ENCODE assay signal across 15 mouse cellular contexts in genomic region chr10:80087483-80087882, GRCm38 (mm10). TPM values are rescaled to one million over a fixed set of nuclear protein-coding genes. Genes with fewer than 3 reads are reported as not detected.
DNase-seq lines count a peak whose midpoint lies in the region; ATAC-seq and TF ChIP-seq lines count a peak whose summit lies in the region.
"Had no signal": no experiment of that assay in that cellular context is flagged by ENCODE, and none has a peak within 500 bp of the region (broad histone marks: within the 10 kb centered on the region; RNA-seq: fewer than 3 reads in every experiment).

No protein-coding gene starts in this region.

- DNase-seq in limb, embryonic 10.5 days (ENCODE audit: low spot score) = no peak
- DNase-seq in liver, embryonic 13.5 days = no peak
- DNase-seq in frontal cortex, postnatal 25 days (ENCODE audit: low spot score in 2 of 2) = no peak
- DNase-seq in frontal cortex, postnatal 14 days (ENCODE audit: low spot score in 2 of 2) = no peak
- DNase-seq in thymus, adult 2 months = no peak
- DNase-seq: cerebellum, adult 8-10 months; kidney, adult 8-10 months; thymus, postnatal 4 days had no signal

- no peaks in the 10 kb centered on the region for H3K27me3 ChIP-seq in limb, embryonic 12.5 days
- no peaks in the 10 kb centered on the region for H3K27me3 ChIP-seq in limb, embryonic 10.5 days (ENCODE audit: low read depth, poor library complexity, severe bottlenecking)
- H3K27me3 ChIP-seq in liver, embryonic 13.5 days = no peaks in the 10 kb centered on the region
- no peaks in the 10 kb centered on the region for H3K27me3 ChIP-seq in thymus, adult 2 months (ENCODE audit: control insufficient read depth, insufficient read depth, low read length)
- H3K27me3 ChIP-seq: embryonic facial prominence, embryonic 12.5 days; forebrain, embryonic 15.5 days; hindbrain, embryonic 12.5 days; limb, embryonic 15.5 days had no signal

- 87% methylated on average over 8 of the region's 8 CpGs for WGBS in limb, embryonic 12.5 days
- WGBS in limb, embryonic 10.5 days = 93% methylated on average over 8 of the region's 8 CpGs
- WGBS in liver, embryonic 13.5 days (ENCODE audit: insufficient replicate concordance) = 62% methylated on average over 8 of the region's 8 CpGs
- WGBS in thymus, adult 2 months = 64% methylated on average over 8 of the region's 8 CpGs

- H3K4me2 ChIP-seq in limb, embryonic 12.5 days = no peak overlapping the region
- H3K4me2 ChIP-seq in liver, embryonic 13.5 days = no peak overlapping the region
- H3K4me2 ChIP-seq: embryonic facial prominence, embryonic 12.5 days; forebrain, embryonic 15.5 days; hindbrain, embryonic 12.5 days; limb, embryonic 15.5 days had no signal

- H3K4me1 ChIP-seq in limb, embryonic 12.5 days (replicated peaks) = no peaks in the 10 kb centered on the region
- H3K4me1 ChIP-seq in limb, embryonic 10.5 days = peaks cover 7% of the 10 kb centered on the region
- peaks cover 64% of the 10 kb centered on the region for H3K4me1 ChIP-seq in liver, embryonic 13.5 days (replicated peaks)
- H3K4me1 ChIP-seq in thymus, adult 2 months (replicated peaks; ENCODE audit: control insufficient read depth, insufficient read depth, low read length) = peaks cover 8% of the 10 kb centered on the region
- H3K4me1 ChIP-seq: embryonic facial prominence, embryonic 12.5 days had no signal

- no peaks in the 10 kb centered on the region for H3K9me3 ChIP-seq in limb, embryonic 12.5 days
- H3K9me3 ChIP-seq in limb, embryonic 10.5 days (replicated peaks) = no peaks in the 10 kb centered on the region
- no peaks in the 10 kb centered on the region for H3K9me3 ChIP-seq in liver, embryonic 13.5 days (replicated peaks)
- H3K9me3 ChIP-seq: embryonic facial prominence, embryonic 12.5 days; forebrain, embryonic 15.5 days; hindbrain, embryonic 12.5 days; limb, embryonic 15.5 days had no signal

- no peak for TF ChIP-seq POLR2A in thymus, adult 2 months (IDR thresholded peaks at IDR 0.05; ENCODE audit: control insufficient read depth, extremely low read depth, insufficient read depth, low read length, poor library complexity)

- TF ChIP-seq CTCF in thymus, adult 2 months (IDR thresholded peaks at IDR 0.05; ENCODE audit: borderline replicate concordance, control insufficient read depth, extremely low read depth, insufficient read depth, low read length, poor library complexity) = no peak

- no peak overlapping the region for H3K27ac ChIP-seq in limb, embryonic 12.5 days
- H3K27ac ChIP-seq in limb, embryonic 10.5 days = no peak overlapping the region
- peak overlapping the region; percentile 65 for H3K27ac ChIP-seq in liver, embryonic 13.5 days
- no peak overlapping the region for H3K27ac ChIP-seq in thymus, adult 2 months (ENCODE audit: control insufficient read depth, insufficient read depth, low read length)
- H3K27ac ChIP-seq: embryonic facial prominence, embryonic 12.5 days; forebrain, embryonic 15.5 days; hindbrain, embryonic 12.5 days; limb, embryonic 15.5 days had no signal

- no peak for ATAC-seq in limb, embryonic 12.5 days (ENCODE audit: insufficient number of reproducible peaks, insufficient read depth, low FRiP score, low TSS enrichment, low read depth)
- ATAC-seq in common myeloid progenitor, adult 5-6 weeks (replicated peaks; ENCODE audit: low read depth, poor library complexity, severe bottlenecking) = 0 out of 2 replicates have a peak, but pooled peaks have one; percentile 15
- ATAC-seq in liver, embryonic 13.5 days (ENCODE audit: low read depth) = no peak
- peak; percentile 42 for ATAC-seq in megakaryocyte progenitor cell, adult 5-6 weeks (replicated peaks; ENCODE audit: poor library complexity)
- ATAC-seq: forebrain, embryonic 15.5 days had no signal

- peak overlapping the region; percentile 34; the same call in 1 of the 2 replicates for H3K9ac ChIP-seq in limb, embryonic 12.5 days (replicated peaks)
- no peak overlapping the region for H3K9ac ChIP-seq in liver, embryonic 13.5 days
- H3K9ac ChIP-seq: embryonic facial prominence, embryonic 12.5 days; forebrain, embryonic 15.5 days; hindbrain, embryonic 12.5 days; limb, embryonic 15.5 days had no signal

- peaks cover 35% of the 10 kb centered on the region for H3K36me3 ChIP-seq in limb, embryonic 12.5 days
- H3K36me3 ChIP-seq in limb, embryonic 10.5 days = peaks cover 48% of the 10 kb centered on the region
- H3K36me3 ChIP-seq in liver, embryonic 13.5 days = peaks cover 44% of the 10 kb centered on the region
- H3K36me3 ChIP-seq in thymus, adult 2 months (ENCODE audit: control insufficient read depth, insufficient read depth, low read length) = peaks cover 22% of the 10 kb centered on the region

- no peak overlapping the region for H3K4me3 ChIP-seq in limb, embryonic 12.5 days (replicated peaks)
- no peak overlapping the region for H3K4me3 ChIP-seq in limb, embryonic 10.5 days
- H3K4me3 ChIP-seq in liver, embryonic 13.5 days (replicated peaks) = no peak overlapping the region
- no peak overlapping the region for H3K4me3 ChIP-seq in thymus, adult 2 months (ENCODE audit: control insufficient read depth, insufficient read depth, low read length)
- H3K4me3 ChIP-seq: embryonic facial prominence, embryonic 12.5 days; forebrain, embryonic 15.5 days; hindbrain, embryonic 12.5 days; limb, embryonic 15.5 days had no signal

RNA-seq across cellular contexts. Expression of gene Sbno2, which starts 17.9 kb away (rescaled TPM):
- polyA plus RNA-seq in limb, embryonic 12.5 days (2016; fragmentation: Nextera tagmentation; extraction: Ambion mirVana) = 13.9 and 14.4 TPM in 2 replicates
- 17.1 and 18.4 TPM in 2 replicates for polyA plus RNA-seq in limb, embryonic 10.5 days (2016; fragmentation: Nextera tagmentation; extraction: Ambion mirVana)
- total RNA-seq in common myeloid progenitor, adult 5-6 weeks (2017) = 16.2 and 22.3 TPM in 2 replicates
- 9.2 and 9.9 TPM in 2 replicates for polyA plus RNA-seq in liver, embryonic 13.5 days (2015; fragmentation: Nextera tagmentation; extraction: Ambion mirVana)
- total RNA-seq in megakaryocyte progenitor cell, adult 5-6 weeks (2015) = 16.9 and 19.5 TPM in 2 replicates
- 19.1 and 24.0 TPM in 2 replicates for total RNA-seq in megakaryocyte progenitor cell, adult 5-6 weeks (2017)
- 127 and 138 TPM in 2 replicates for polyA plus RNA-seq in thymus, adult 2 months (2012; rRNA removed)

RNA-seq across cellular contexts. Expression of gene Stk11, which starts 28.1 kb away (rescaled TPM):
- 16.1 and 18.1 TPM in 2 replicates for polyA plus RNA-seq in limb, embryonic 12.5 days (2016; fragmentation: Nextera tagmentation; extraction: Ambion mirVana)
- polyA plus RNA-seq in limb, embryonic 10.5 days (2016; fragmentation: Nextera tagmentation; extraction: Ambion mirVana) = 16.1 and 17.0 TPM in 2 replicates
- 102 and 139 TPM in 2 replicates for total RNA-seq in common myeloid progenitor, adult 5-6 weeks (2017)
- 16.2 and 18.3 TPM in 2 replicates for polyA plus RNA-seq in liver, embryonic 13.5 days (2015; fragmentation: Nextera tagmentation; extraction: Ambion mirVana)
- total RNA-seq in megakaryocyte progenitor cell, adult 5-6 weeks (2015) = 71.7 and 81.1 TPM in 2 replicates
- total RNA-seq in megakaryocyte progenitor cell, adult 5-6 weeks (2017) = 159 and 172 TPM in 2 replicates
- 265 and 270 TPM in 2 replicates for polyA plus RNA-seq in thymus, adult 2 months (2012; rRNA removed)

RNA-seq across cellular contexts. Expression of gene Gpx4, which starts 40.5 kb away (rescaled TPM):
- 463 and 494 TPM in 2 replicates for polyA plus RNA-seq in limb, embryonic 12.5 days (2016; fragmentation: Nextera tagmentation; extraction: Ambion mirVana)
- 589 and 631 TPM in 2 replicates for polyA plus RNA-seq in limb, embryonic 10.5 days (2016; fragmentation: Nextera tagmentation; extraction: Ambion mirVana)
- 451 and 481 TPM in 2 replicates for total RNA-seq in common myeloid progenitor, adult 5-6 weeks (2017)
- polyA plus RNA-seq in liver, embryonic 13.5 days (2015; fragmentation: Nextera tagmentation; extraction: Ambion mirVana) = 677 TPM in 2 replicates
- total RNA-seq in megakaryocyte progenitor cell, adult 5-6 weeks (2015) = 253 and 271 TPM in 2 replicates
- total RNA-seq in megakaryocyte progenitor cell, adult 5-6 weeks (2017) = 358 and 365 TPM in 2 replicates
- polyA plus RNA-seq in thymus, adult 2 months (2012; rRNA removed) = 517 and 598 TPM in 2 replicates

RNA-seq across cellular contexts. Expression of gene Polr2e, which starts 47.9 kb away (rescaled TPM):
- 241 and 251 TPM in 2 replicates for polyA plus RNA-seq in limb, embryonic 12.5 days (2016; fragmentation: Nextera tagmentation; extraction: Ambion mirVana)
- 319 and 357 TPM in 2 replicates for polyA plus RNA-seq in limb, embryonic 10.5 days (2016; fragmentation: Nextera tagmentation; extraction: Ambion mirVana)
- 145 and 146 TPM in 2 replicates for total RNA-seq in common myeloid progenitor, adult 5-6 weeks (2017)
- polyA plus RNA-seq in liver, embryonic 13.5 days (2015; fragmentation: Nextera tagmentation; extraction: Ambion mirVana) = 120 and 122 TPM in 2 replicates
- 93.3 and 99.5 TPM in 2 replicates for total RNA-seq in megakaryocyte progenitor cell, adult 5-6 weeks (2015)
- 74.3 and 89.9 TPM in 2 replicates for total RNA-seq in megakaryocyte progenitor cell, adult 5-6 weeks (2017)
- polyA plus RNA-seq in thymus, adult 2 months (2012; rRNA removed) = 211 and 226 TPM in 2 replicates

RNA-seq across cellular contexts. Expression of gene Atp5d, which starts 50.9 kb away (rescaled TPM):
- 460 and 465 TPM in 2 replicates for polyA plus RNA-seq in limb, embryonic 12.5 days (2016; fragmentation: Nextera tagmentation; extraction: Ambion mirVana)
- 487 and 503 TPM in 2 replicates for polyA plus RNA-seq in limb, embryonic 10.5 days (2016; fragmentation: Nextera tagmentation; extraction: Ambion mirVana)
- total RNA-seq in common myeloid progenitor, adult 5-6 weeks (2017) = 52.3 and 60.0 TPM in 2 replicates
- 358 and 362 TPM in 2 replicates for polyA plus RNA-seq in liver, embryonic 13.5 days (2015; fragmentation: Nextera tagmentation; extraction: Ambion mirVana)
- total RNA-seq in megakaryocyte progenitor cell, adult 5-6 weeks (2015) = 187 and 199 TPM in 2 replicates
- total RNA-seq in megakaryocyte progenitor cell, adult 5-6 weeks (2017) = 37.6 and 39.3 TPM in 2 replicates
- 1,163 and 1,361 TPM in 2 replicates for polyA plus RNA-seq in thymus, adult 2 months (2012; rRNA removed)

Comparison
In these comparisons a context has a peak if more than half of its experiments do, and no peak if none do; other contexts are left out.
1. ATAC-seq: peak in common myeloid progenitor, adult 5-6 weeks (single experiment) and megakaryocyte progenitor cell, adult 5-6 weeks (single experiment); none in limb, embryonic 12.5 days (single experiment) and liver, embryonic 13.5 days (single experiment).
2. RNA of gene Stk11, which starts 28.1 kb away (polyA plus RNA-seq): 265 to 270 TPM in thymus, adult 2 months; 16.2 to 18.3 TPM in liver, embryonic 13.5 days, 16.1 to 18.1 TPM in limb, embryonic 12.5 days and 16.1 to 17.0 TPM in limb, embryonic 10.5 days; every median in the first group is over 10 times any median in the second.